Mouse (Mus musculus) hindbrain, embryonic 14.5 days (tissue): ENCODE data around the gene Fam13a. TPM values are rescaled to one million over a fixed set of nuclear protein-coding genes. Genes with fewer than 3 reads are reported as not detected.
A peak's percentile ranks its signal among the peaks of the same experiment; 100 is the strongest.

ENCODE experiments used
- ATAC-seq: fragments of 200-750 bp; cut with Nextera tagmentation; 2 replicates; pipeline ENCODE4 v1.8.0; 2017; ENCODE audit warnings: moderate number of reproducible peaks, mild to moderate bottlenecking, moderate TSS enrichment, moderate library complexity; ENCODE audit not compliant: low FRiP score
- DNase-seq: peaks from one replicate; pipeline ENCODE4 v3.0.0-alpha.2; 2015; ENCODE audit warnings: low spot score
- H3K27ac ChIP-seq: fragments of 300-500 bp; sonication (generic); 2 replicates; pipeline ENCODE4 v1.5.1; 2014; ENCODE audit warnings: mild to moderate bottlenecking, moderate library complexity
- H3K27me3 ChIP-seq: fragments of 300-500 bp; sonication (generic); 2 replicates; pipeline ENCODE4 v1.6.1; 2014; ENCODE audit warnings: mild to moderate bottlenecking, low read length, mixed read lengths; ENCODE audit not compliant: control insufficient read depth, insufficient read depth
- H3K36me3 ChIP-seq: fragments of 300-500 bp; sonication (generic); replicated peaks from 2 replicates; pipeline ENCODE4 v1.6.1; 2014; ENCODE audit not compliant: control insufficient read depth, insufficient read depth
- H3K4me1 ChIP-seq: fragments of 300-500 bp; sonication (generic); replicated peaks from 2 replicates; pipeline ENCODE4 v1.6.1; 2014; ENCODE audit warnings: antibody characterized with exemption, low read length, mixed read lengths; ENCODE audit not compliant: control insufficient read depth, insufficient read depth
- H3K4me2 ChIP-seq: fragments of 300-500 bp; sonication (generic); replicated peaks from 2 replicates; pipeline ENCODE4 v1.6.1; 2014; ENCODE audit warnings: mild to moderate bottlenecking, moderate library complexity
- H3K4me3 ChIP-seq: fragments of 300-500 bp; sonication (generic); replicated peaks from 2 replicates; pipeline ENCODE4 v1.5.1; 2014; ENCODE audit warnings: mild to moderate bottlenecking, low read length
- H3K9ac ChIP-seq: fragments of 300-500 bp; sonication (generic); 2 replicates; pipeline ENCODE4 v1.6.1; 2014
- H3K9me3 ChIP-seq: fragments of 300-500 bp; sonication (generic); 2 replicates; pipeline ENCODE4 v1.6.1; 2016; ENCODE audit warnings: low read length; ENCODE audit not compliant: control insufficient read depth
- WGBS: fragments of 180-500 bp; shearing (Covaris S2); extraction: QIAGEN DNeasy Blood & Tissue Kit; methylation state at CpG from one replicate; pipeline ENCODE4 v1.1.7; 2014; 5-methylcytosine and 5-hydroxymethylcytosine counted together
- polyA plus RNA-seq: library from polyadenylated mRNA; unstranded; fragments of >200 nt; fragmentation: Nextera tagmentation; extraction: Ambion mirVana; gene quantifications from 2 replicates; pipeline ENCODE4 v1.2.1, GENCODE M21; 2014

Gene Fam13a
- polyA plus RNA-seq, 1 experiment from 2014 or later, result 10.3 TPM

DNA sequence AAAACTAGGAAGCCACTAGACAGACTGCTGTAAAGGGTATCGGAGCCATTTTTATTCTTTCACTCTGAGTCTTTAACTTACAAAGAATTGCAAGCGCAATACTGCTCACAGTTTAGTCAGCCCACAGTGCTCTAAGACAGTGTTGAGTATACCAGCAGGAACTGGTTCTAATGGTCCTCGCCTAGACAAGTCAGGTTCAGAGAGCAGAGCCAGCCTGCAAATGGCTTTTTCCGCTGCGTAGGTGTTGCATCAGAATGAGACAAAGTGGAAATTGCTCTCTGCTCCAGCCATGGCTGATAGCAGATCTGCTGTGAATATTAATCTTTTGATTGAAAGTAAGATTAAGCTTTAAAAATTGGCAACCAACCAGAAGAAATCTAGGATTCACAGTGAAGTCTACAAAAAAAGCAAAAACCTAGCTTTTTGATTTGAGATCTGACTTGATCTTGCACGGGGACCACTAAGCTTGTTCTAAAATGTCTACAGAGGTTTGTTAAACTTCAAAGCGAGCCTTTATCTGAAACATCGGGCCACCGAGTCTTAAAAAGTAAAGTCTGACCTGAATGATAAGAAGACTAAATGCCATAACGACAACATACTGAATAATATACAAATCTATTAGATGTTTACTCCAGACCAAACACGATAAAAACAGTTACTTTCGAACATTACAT, 91.7 kb downstream of the Fam13a start:
- 0 out of 2 replicates have a peak, but pooled peaks cover 11% of the 10 kb centered on the region for H3K36me3 ChIP-seq
- no peaks in the 10 kb centered on the region for H3K27me3 ChIP-seq
- H3K4me3 ChIP-seq, result no peak overlapping the region
- H3K9me3 ChIP-seq, result no peaks in the 10 kb centered on the region
- DNase-seq, result peak; percentile 23
- 58% methylated on average over 12 of the region's 12 CpGs for WGBS
- ATAC-seq, result peak; percentile 56
- peaks cover 27% of the 10 kb centered on the region for H3K4me1 ChIP-seq
- H3K4me2 ChIP-seq, result peak overlapping the region; percentile 30
- H3K9ac ChIP-seq, result no peak overlapping the region
- H3K27ac ChIP-seq, result peak overlapping the region; percentile 83

DNA sequence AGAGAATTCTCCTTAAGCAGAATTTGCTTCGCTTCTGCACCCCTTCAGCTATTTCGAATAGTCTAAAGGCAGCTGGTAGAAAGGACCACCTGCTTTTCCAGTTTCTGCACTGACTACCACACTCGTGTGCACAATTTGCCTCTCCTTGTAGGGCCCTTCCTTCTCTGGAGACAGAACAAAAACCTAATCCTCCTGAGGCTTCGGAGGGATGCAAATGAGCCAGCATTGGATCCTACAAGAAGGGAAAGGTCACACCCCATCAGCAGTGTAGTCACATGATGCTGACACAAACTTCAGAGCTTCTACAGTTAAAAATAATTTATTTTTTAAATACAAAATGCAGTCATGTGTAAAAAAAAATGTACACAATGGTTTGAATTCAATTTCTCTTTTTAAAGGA, 93.2 kb downstream of the Fam13a start:
- Histone ChIP-seq H3K9ac (no peak overlapping the region), H3K4me1 (peaks cover 27% of the 10 kb centered on the region), H3K4me3 (no peak overlapping the region), H3K27me3 (no peaks in the 10 kb centered on the region), H3K4me2 (no peak overlapping the region), H3K27ac (no peak overlapping the region), H3K9me3 (no peaks in the 10 kb centered on the region), H3K36me3 (0 out of 2 replicates have a peak, but pooled peaks cover 8% of the 10 kb centered on the region)
- ATAC-seq (no peak), DNase-seq (no peak)
- 60% methylated on average over 4 of the region's 4 CpGs for WGBS

DNA sequence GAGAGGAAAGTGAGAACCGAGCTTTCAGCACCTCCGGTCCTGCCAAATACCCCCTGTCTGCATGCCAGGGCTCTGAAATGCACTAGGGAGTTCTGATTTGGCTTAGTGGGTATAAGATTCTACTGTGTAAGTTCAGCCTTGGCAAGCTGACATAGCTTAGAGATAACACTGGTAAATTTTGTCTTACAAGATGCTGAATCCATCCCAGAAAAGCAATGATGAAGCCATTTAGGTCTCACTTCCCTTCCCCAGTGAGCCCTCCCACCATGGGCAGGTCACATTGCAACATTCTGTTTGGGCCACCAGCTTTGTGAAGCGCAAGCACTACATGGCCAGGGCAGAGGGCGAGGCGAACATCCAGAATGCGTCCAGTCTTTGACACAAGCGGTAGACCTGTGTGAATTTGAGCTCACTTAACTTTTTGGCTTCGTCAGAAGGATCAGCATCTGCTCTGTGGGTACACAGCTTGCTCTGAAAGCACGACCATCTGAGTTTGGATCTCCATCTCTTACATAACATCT, 94.4 kb downstream of the Fam13a start:
- Histone ChIP-seq H3K27ac (no peak overlapping the region), H3K9me3 (no peaks in the 10 kb centered on the region), H3K4me3 (no peak overlapping the region), H3K4me2 (no peak overlapping the region), H3K9ac (no peak overlapping the region), H3K36me3 (0 out of 2 replicates have a peak, but pooled peaks cover 3% of the 10 kb centered on the region), H3K27me3 (no peaks in the 10 kb centered on the region), H3K4me1 (peaks cover 24% of the 10 kb centered on the region)
- WGBS, result 94% methylated on average over 9 of the region's 9 CpGs
- ATAC-seq (no peak), DNase-seq (no peak)

DNA sequence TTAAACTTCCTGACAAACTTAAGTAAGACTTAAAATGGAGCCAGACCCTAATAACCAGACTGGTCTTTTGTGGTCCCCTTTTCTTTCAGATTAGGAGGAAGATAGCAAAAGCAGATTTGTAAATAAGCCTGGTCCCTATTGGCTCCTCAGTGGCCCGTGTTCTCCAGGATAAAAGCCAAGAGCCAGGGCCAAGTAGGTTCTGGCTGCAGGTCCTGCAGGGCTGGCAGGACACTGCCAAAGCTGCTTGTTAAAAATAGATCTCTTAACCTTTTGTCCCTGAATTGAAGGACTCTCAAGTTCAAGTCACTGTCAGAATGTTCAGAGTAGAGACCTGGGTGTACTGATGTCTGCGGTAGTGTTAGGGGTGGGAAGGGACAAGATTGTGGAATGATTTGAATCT, 96.5 kb downstream of the Fam13a start:
- Histone ChIP-seq H3K4me3 (no peak overlapping the region), H3K9me3 (no peaks in the 10 kb centered on the region), H3K4me2 (no peak overlapping the region), H3K4me1 (peaks cover 10% of the 10 kb centered on the region), H3K27me3 (no peaks in the 10 kb centered on the region), H3K9ac (no peak overlapping the region), H3K27ac (no peak overlapping the region), H3K36me3 (no peaks in the 10 kb centered on the region)
- ATAC-seq (no peak), DNase-seq (no peak)
- 73% methylated on average over 2 of the region's 2 CpGs for WGBS

DNA sequence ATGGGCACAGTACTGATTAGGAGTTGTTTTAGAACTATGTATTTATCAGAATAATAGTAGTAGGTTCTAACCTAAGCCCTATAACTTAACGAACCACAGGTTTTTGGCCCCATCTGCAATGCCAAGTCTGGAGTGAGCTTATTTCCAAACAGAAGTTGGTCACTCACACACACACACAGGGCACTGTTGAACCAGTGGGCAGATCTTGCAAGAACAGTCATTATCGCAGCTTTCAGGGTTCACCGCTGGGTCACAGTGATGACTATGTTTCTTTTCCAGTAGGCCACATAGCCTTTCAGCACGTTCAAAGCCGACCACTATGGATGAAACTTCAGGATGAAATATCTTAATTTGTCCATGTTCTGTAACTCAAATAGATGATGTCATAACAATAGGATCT, 101.8 kb downstream of the Fam13a start:
- Histone ChIP-seq H3K4me1 (no peaks in the 10 kb centered on the region), H3K4me3 (no peak overlapping the region), H3K27ac (no peak overlapping the region), H3K9me3 (no peaks in the 10 kb centered on the region), H3K27me3 (no peaks in the 10 kb centered on the region), H3K4me2 (no peak overlapping the region), H3K9ac (no peak overlapping the region), H3K36me3 (no peaks in the 10 kb centered on the region; the same call in 1 of the 2 replicates)
- ATAC-seq, result no peak
- no peak for DNase-seq
- 89% methylated on average over 5 of the region's 5 CpGs for WGBS

DNA sequence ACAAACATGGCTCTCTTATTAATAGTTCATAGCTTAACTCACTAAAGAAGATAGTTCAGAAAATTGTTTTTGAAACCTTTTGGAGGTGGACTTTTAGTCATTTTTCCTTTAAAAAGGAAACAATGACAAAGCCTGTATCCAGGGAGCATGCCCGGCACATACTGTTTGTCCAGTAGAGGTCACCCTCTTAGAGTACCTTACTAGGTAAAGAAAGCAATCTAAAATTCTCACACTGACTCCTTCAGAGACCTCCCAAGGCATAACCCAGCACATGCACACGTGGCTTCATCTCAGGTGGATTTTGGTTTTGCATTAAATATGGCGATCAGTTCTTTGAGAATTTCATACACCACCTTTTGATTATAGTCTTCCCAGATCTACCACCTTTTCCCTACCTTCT, 102.7 kb downstream of the Fam13a start:
- Histone ChIP-seq H3K4me3 (no peak overlapping the region), H3K27me3 (no peaks in the 10 kb centered on the region), H3K36me3 (peaks cover 1% of the 10 kb centered on the region; the same call in 1 of the 2 replicates), H3K4me1 (no peaks in the 10 kb centered on the region), H3K4me2 (no peak overlapping the region), H3K27ac (no peak overlapping the region), H3K9ac (no peak overlapping the region), H3K9me3 (no peaks in the 10 kb centered on the region)
- DNase-seq (no peak), ATAC-seq (peak; percentile 59; the same call in 1 of the 2 replicates)
- WGBS, result 42% methylated on average over 3 of the region's 3 CpGs

DNA sequence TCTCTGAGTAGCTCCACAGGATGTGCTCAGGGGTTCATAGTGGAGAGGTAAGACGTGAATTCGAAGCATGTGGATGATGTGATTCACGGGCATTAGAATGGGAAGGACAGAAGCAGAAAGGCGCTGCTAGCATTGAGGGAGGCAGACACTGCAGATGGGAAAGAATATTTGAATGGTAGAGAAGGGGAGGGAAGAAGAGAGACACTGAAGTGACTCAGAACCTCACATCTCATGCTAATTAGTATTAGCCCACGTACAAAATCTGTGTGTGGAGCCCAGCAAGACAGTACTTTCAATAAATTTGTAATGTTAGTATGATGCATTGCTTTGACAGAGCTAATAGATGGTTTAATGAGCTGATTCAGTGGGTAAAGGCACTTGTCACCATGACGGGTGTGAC, 103.6 kb downstream of the Fam13a start:
- DNase-seq, result no peak
- WGBS, result 84% methylated on average over 6 of the region's 6 CpGs
- Histone ChIP-seq H3K9ac (no peak overlapping the region), H3K4me2 (no peak overlapping the region), H3K27me3 (no peaks in the 10 kb centered on the region), H3K4me1 (no peaks in the 10 kb centered on the region), H3K36me3 (peaks cover 6% of the 10 kb centered on the region; the same call in 1 of the 2 replicates), H3K4me3 (no peak overlapping the region), H3K27ac (no peak overlapping the region), H3K9me3 (no peaks in the 10 kb centered on the region)
- no peak for ATAC-seq

DNA sequence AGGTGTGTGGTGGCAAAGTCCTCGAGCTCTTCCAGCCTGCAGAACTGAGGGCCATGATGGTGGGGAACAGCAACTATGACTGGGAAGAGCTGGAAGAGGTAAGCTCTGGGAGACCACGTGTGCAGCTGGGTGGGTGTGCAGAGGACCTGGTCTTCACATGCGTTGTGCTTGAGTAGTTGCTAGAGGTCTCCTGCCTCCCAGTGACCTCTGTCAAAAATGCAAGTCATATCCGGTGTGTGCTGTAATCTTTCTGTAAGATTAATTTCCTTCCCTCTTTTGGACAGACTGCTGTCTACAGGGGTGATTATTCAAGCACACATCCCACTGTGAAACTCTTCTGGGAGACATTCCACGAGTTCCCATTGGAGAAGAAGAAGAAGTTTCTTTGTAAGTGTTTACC, 107.9 kb downstream of the Fam13a start:
- H3K4me2 ChIP-seq, result no peak overlapping the region
- H3K9ac ChIP-seq, result no peak overlapping the region
- no peaks in the 10 kb centered on the region for H3K9me3 ChIP-seq
- 85% methylated on average over 5 of the region's 5 CpGs for WGBS
- H3K36me3 ChIP-seq, result peaks cover 6% of the 10 kb centered on the region; the same call in 1 of the 2 replicates
- H3K4me3 ChIP-seq, result no peak overlapping the region
- no peak for DNase-seq
- H3K4me1 ChIP-seq, result no peaks in the 10 kb centered on the region
- ATAC-seq, result no peak
- H3K27me3 ChIP-seq, result no peaks in the 10 kb centered on the region
- no peak overlapping the region for H3K27ac ChIP-seq

DNA sequence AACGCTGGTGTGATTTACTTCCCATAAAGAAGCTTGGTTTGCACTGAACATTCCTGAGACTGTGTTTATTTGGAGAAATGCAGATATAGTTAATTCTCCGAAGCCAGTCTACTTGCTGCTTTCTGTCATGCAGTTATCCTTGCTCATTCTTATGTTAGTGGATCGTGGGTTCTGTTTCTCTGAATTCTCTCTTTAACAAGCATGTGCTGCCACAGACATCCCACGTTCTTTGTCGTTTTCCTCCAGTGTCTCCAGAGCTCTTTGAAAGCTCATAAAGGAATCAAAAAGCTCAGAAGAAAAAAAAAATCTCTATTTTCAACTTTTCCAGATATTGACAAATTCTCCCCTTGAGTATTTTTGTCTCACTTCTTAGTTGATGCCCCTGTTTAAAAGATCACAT, 110.4 kb downstream of the Fam13a start:
- H3K4me2 ChIP-seq, result no peak overlapping the region
- no peaks in the 10 kb centered on the region for H3K27me3 ChIP-seq
- WGBS, result 77% methylated on average over 5 of the region's 5 CpGs
- H3K4me1 ChIP-seq, result no peaks in the 10 kb centered on the region
- 0 out of 2 replicates have a peak, but pooled peaks cover under 1% of the 10 kb centered on the region for H3K9me3 ChIP-seq
- H3K36me3 ChIP-seq, result 0 out of 2 replicates have a peak, but pooled peaks cover 6% of the 10 kb centered on the region
- no peak overlapping the region for H3K27ac ChIP-seq
- no peak for ATAC-seq
- H3K4me3 ChIP-seq, result no peak overlapping the region
- DNase-seq, result no peak
- no peak overlapping the region for H3K9ac ChIP-seq
